Mouse (Mus musculus) stomach, embryonic 14.5 days (tissue): ENCODE data around the gene Tmtc1. TPM values are rescaled to one million over a fixed set of nuclear protein-coding genes. Genes with fewer than 3 reads are reported as not detected.

Experiments
- polyA plus RNA-seq: library from polyadenylated mRNA; unstranded; fragments of >200 nt; fragmentation: Nextera tagmentation; extraction: Ambion mirVana; gene quantifications from 2 replicates; pipeline ENCODE4 v1.2.1, GENCODE M21; 2014

Tmtc1 gene
- polyA plus RNA-seq, 1 experiment from 2014 or later = 2.8 TPM

Other genes starting within 250 kb of the Tmtc1 start
- gene Ergic2, start 232.0 kb downstream of the Tmtc1 start, polyA plus RNA-seq = 220 and 230 TPM in 2 replicates